Mouse (Mus musculus): ENCODE data around the gene BC052040.

DNA sequence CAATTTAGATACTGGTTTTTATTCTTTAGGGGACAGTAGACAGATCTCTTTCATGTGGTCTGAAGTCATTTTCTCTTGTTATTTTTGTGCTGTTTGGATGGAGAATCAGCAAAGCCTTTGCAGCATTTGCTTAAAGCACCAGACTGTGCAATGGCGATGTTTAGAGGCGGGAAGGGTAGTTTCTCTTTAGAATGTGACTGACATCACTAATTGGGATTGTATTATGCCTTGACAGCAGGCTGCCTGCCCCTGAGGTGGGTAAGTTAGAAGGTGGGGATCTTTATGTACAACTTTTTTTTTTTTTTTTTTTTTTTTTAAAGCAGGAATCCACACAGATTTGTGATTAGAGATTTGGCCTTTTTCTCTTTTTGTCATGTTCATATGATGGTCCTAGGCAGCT is 20.6 kb downstream of the BC052040 start:
- TF ChIP-seq CTCF (IDR thresholded peaks at IDR 0.05; ENCODE audit: borderline replicate concordance, control insufficient read depth, extremely low read depth, insufficient read depth, low read length, poor library complexity) (no peak), POLR2A (IDR thresholded peaks at IDR 0.05; ENCODE audit: control insufficient read depth, extremely low read depth, insufficient read depth, low read length, poor library complexity) (no peak)
